Mouse (Mus musculus) c-Kit-positive CD71-positive TER-119-negative erythroid progenitor cells, embryonic 14.5 days (primary cell): ENCODE data around the gene Maob.
A peak's percentile ranks its signal among the peaks of the same experiment; 100 is the strongest.

Experiments used
- DNase-seq: peaks from one replicate; pipeline ENCODE4 v3.0.0-alpha.2; 2013; ENCODE audit warnings: low read depth

Maob gene

GRCm38 (mm10) chrX:16817261-16817769 lies at the start of gene Maob:
Gene Maob (minus strand): TSS chrX:16817366.
- DNase-seq = no peak

GRCm38 (mm10) chrX:16860244-16860643 lies 43.1 kb upstream of the Maob start:
- DNase-seq = peak; percentile 2

- DNase-seq = no peak
Observed at GRCm38 (mm10) chrX:16846034-16846433, 28.9 kb upstream of the Maob start.

- no peak for DNase-seq
Observed at GRCm38 (mm10) chrX:16841443-16841842, 24.3 kb upstream of the Maob start.

- no peak for DNase-seq
Observed at GRCm38 (mm10) chrX:16837293-16837692, 20.1 kb upstream of the Maob start.

GRCm38 (mm10) chrX:16836488-16837082 lies 19.4 kb upstream of the Maob start:
- no peak for DNase-seq

GRCm38 (mm10) chrX:16826028-16826427 lies 8.9 kb upstream of the Maob start:
- DNase-seq = no peak

- DNase-seq = no peak
Observed at GRCm38 (mm10) chrX:16815965-16816364, 1.2 kb downstream of the Maob start.

GRCm38 (mm10) chrX:16812080-16812479 lies 5.1 kb downstream of the Maob start:
- no peak for DNase-seq

- DNase-seq = no peak
Observed at GRCm38 (mm10) chrX:16767453-16767852, 49.7 kb downstream of the Maob start.

- no peak for DNase-seq
Observed at GRCm38 (mm10) chrX:16766156-16766555, 51.0 kb downstream of the Maob start.

- DNase-seq = no peak
Observed at GRCm38 (mm10) chrX:16761430-16761829, 55.7 kb downstream of the Maob start.

GRCm38 (mm10) chrX:16754761-16755160 lies 62.4 kb downstream of the Maob start:
- no peak for DNase-seq

GRCm38 (mm10) chrX:16748932-16749331 lies 68.2 kb downstream of the Maob start:
- no peak for DNase-seq

GRCm38 (mm10) chrX:16714033-16714432 lies 103.1 kb downstream of the Maob start:
- DNase-seq = no peak

- no peak for DNase-seq
Observed at GRCm38 (mm10) chrX:16706094-16706493, 111.1 kb downstream of the Maob start.
